Mouse (Mus musculus) Muller cell, postnatal 12 days (primary cell): ENCODE measurements around the gene Sdhaf4.

ENCODE experiments used
- DNase-seq: peaks from one replicate; pipeline ENCODE4 v3.0.0-alpha.2; 2015; ENCODE audit errors: inconsistent ontology term

The Sdhaf4 gene

DNA sequence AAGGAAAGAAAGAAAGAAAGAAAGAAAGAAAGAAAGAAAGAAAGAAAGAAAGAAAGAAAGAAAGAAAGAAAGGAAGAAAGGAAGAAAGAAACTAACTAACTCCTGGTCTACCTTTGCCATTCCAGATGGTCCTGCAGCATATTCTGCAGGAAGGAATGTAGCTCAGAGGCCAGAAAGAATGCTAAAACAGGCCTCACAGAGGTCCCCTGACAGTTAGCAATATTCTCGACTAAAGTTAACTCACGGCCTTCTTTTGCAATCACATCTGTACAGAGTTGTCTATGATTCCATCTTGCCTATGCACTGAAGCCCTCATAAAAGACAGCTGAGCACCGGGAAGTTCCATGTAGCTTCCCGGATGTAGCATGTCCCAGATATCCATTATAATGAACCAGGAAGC, 49.9 kb downstream of the Sdhaf4 start:
- no peak for DNase-seq

DNA sequence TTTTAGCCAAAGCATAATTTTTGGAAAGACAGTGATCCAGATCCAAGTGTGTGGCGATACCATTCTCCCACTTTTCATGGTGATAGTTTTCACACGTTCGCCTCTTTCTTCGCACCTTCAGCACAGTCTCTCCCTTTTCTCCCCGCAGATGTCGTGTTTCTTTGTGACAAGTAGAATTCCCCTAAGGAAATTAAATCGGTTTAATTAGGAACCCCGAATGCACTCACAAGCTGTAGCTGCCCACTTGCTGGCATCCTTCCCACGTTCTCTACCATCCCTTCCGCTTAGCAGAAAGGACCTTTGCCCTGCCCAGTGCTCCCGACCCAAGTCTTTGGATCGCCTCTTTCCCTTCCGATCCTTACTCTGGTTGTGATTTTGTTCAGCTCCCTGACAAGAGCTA, 51.5 kb downstream of the Sdhaf4 start:
- DNase-seq, result no peak

DNA sequence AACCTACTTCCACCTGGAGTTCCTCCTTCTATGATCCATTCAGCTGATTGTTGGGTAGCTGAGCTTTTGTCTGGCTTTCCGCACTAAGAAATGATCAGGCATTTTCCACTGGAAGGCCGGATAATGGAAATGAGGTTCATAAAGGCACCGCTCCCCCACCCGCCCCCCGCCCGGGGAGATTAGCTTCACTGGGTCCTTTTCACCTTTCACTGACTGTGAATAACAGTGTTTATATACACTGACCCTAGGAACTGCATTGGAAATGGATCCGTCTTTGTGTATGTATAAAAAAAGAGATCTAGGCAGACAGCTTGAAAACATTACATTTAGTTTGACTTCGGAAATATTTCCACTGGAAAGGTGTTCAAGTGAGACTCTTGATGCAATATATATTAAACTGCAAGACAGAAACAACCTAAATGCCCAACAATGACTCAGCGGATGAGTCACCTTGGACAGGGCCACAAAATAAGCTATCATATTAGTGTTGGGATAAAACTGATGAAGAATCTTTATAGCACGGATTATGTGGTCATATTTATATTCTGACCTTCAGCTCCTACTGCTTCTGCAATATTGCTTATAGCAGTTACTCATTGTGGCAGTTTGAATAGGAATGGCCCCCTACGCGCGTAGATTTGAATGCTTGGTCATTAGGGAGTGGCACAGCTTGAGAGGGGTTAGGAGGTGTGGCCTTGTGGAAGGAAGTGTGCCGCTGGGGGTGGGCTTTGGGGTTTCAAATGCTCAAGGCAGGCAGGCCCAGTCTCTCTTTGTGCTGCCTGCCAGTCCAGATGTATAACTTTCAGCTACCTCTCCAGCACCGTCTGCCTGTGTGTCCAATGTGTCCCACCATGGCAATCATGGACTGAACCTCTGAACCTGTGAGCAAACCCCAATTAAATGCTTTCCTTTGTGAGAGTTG, 56.4 kb downstream of the Sdhaf4 start:
- DNase-seq, result no peak

DNA sequence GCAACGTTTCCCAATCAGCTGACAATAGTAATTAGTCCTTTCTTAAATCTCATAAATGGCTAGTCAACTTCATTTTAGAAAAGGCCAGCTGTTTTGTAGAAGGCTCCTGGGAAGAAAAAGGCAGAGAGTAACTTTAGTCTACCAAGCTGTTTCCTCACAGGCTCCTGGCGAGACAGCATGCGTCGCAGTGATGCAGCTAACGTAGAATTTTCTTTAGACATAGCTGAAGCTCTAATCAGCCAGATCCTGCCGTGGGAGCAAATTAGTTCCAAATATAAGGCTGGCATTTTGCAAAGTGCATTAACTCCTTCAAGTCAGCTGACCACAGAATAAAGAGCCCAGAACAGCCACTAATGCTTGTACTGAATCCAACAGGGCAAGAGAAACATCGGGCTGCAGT, 57.2 kb downstream of the Sdhaf4 start:
- DNase-seq, result no peak
